Mouse (Mus musculus) ES-Bruce4 (cell line): ENCODE results near the gene Pex11b. TPM values are rescaled to one million over a fixed set of nuclear protein-coding genes. Genes with fewer than 3 reads are reported as not detected.
"Not testable (repeated sequence)": the region's sequence is repeated elsewhere in the genome, so short reads cannot be mapped to it uniquely, and the experiment has no call there.

Experiments used
- H3K27ac ChIP-seq: 2 replicates; pipeline ENCODE4 v1.5.1; 2012; ENCODE audit warnings: low read length, inconsistent platforms; ENCODE audit not compliant: insufficient read depth
- H3K27me3 ChIP-seq: 2 replicates; pipeline ENCODE4 v1.6.1; 2012; ENCODE audit warnings: mild to moderate bottlenecking, low read length, inconsistent platforms; ENCODE audit not compliant: control insufficient read depth, poor library complexity, insufficient read depth, severe bottlenecking
- H3K36me3 ChIP-seq: 2 replicates; pipeline ENCODE4 v1.6.1; 2012; ENCODE audit warnings: inconsistent platforms, mild to moderate bottlenecking, low read length, moderate library complexity; ENCODE audit not compliant: control insufficient read depth, poor library complexity, insufficient read depth, severe bottlenecking
- H3K4me1 ChIP-seq: one replicate; pipeline ENCODE4 v1.8.1; 2011; ENCODE audit warnings: low read length; ENCODE audit not compliant: control insufficient read depth, insufficient read depth
- H3K4me3 ChIP-seq: 2 replicates; pipeline ENCODE4 v1.5.1; 2011; ENCODE audit warnings: low read depth, mild to moderate bottlenecking, low read length
- H3K9ac ChIP-seq: 2 replicates; pipeline ENCODE4 v1.6.1; 2012; ENCODE audit warnings: low read depth, mild to moderate bottlenecking, inconsistent platforms; ENCODE audit not compliant: poor library complexity, severe bottlenecking
- H3K9me3 ChIP-seq: replicated peaks from 2 replicates; pipeline ENCODE4 v1.6.1; 2012; ENCODE audit warnings: mild to moderate bottlenecking, low read length, inconsistent platforms; ENCODE audit not compliant: control insufficient read depth, poor library complexity, insufficient read depth, severe bottlenecking
- CTCF ChIP-seq: IDR thresholded peaks from one replicate; pipeline ENCODE4 v1.8.1; 2011; ENCODE audit warnings: low read depth, low read length
- EP300 ChIP-seq: IDR thresholded peaks from 2 replicates; pipeline ENCODE4 v1.6.1; 2011; ENCODE audit warnings: low read depth, low read length; ENCODE audit not compliant: insufficient read depth
- POLR2A ChIP-seq: IDR thresholded peaks from one replicate; pipeline ENCODE4 v1.8.1; 2011; ENCODE audit warnings: low read length; ENCODE audit not compliant: insufficient read depth
- polyA plus RNA-seq: library from polyadenylated mRNA; stranded (reverse); fragments of >200 nt; gene quantifications from 2 replicates; pipeline ENCODE4 v1.2.4, GENCODE M21; 2011; ENCODE audit warnings: low read depth; ENCODE audit not compliant: missing spikeins, insufficient read depth, insufficient read length

Pex11b gene
- polyA plus RNA-seq, 1 experiment: 22.3 TPM

- Histone ChIP-seq H3K9ac (peak overlapping the region; percentile 34), H3K27me3 (no peaks in the 10 kb centered on the region), H3K27ac (peak overlapping the region; percentile 35), H3K4me1 (no peaks in the 10 kb centered on the region), H3K9me3 (no peaks in the 10 kb centered on the region), H3K36me3 (no peaks in the 10 kb centered on the region), H3K4me3 (peak overlapping the region; percentile 18; the same call in 1 of the 2 replicates)
- TF ChIP-seq CTCF (no peak), EP300 (no peak), POLR2A (no peak)
Measured at GRCm38 (mm10) chr3:96662731-96663316, 27.6 kb downstream of the Pex11b start.

GRCm38 (mm10) chr3:96663432-96664239 is 28.5 kb downstream of the Pex11b start:
- Histone ChIP-seq H3K4me3 (peak overlapping the region; percentile 54), H3K4me1 (no peaks in the 10 kb centered on the region), H3K27ac (peak overlapping the region; percentile 73), H3K9me3 (no peaks in the 10 kb centered on the region), H3K36me3 (no peaks in the 10 kb centered on the region), H3K9ac (peak overlapping the region; percentile 34), H3K27me3 (no peaks in the 10 kb centered on the region)
- TF ChIP-seq EP300 (peak; percentile 85), CTCF (peak; percentile 54), POLR2A (no peak)

- not testable (repeated sequence) for H3K27me3 ChIP-seq, H3K4me3 ChIP-seq, H3K27ac ChIP-seq, H3K9ac ChIP-seq, H3K9me3 ChIP-seq, H3K4me1 ChIP-seq, H3K36me3 ChIP-seq
Measured at GRCm38 (mm10) chr3:96665732-96666363, 30.7 kb downstream of the Pex11b start.

- Histone ChIP-seq H3K36me3 (no peaks in the 10 kb centered on the region), H3K9me3 (no peaks in the 10 kb centered on the region), H3K9ac (no peak overlapping the region), H3K4me1 (no peaks in the 10 kb centered on the region), H3K27me3 (no peaks in the 10 kb centered on the region), H3K4me3 (no peak overlapping the region), H3K27ac (no peak overlapping the region)
- no peak for TF ChIP-seq POLR2A
- TF ChIP-seq CTCF: no peak
- TF ChIP-seq EP300: no peak
Measured at GRCm38 (mm10) chr3:96666916-96667315, 31.7 kb downstream of the Pex11b start.

GRCm38 (mm10) chr3:96667316-96667715 is 32.1 kb downstream of the Pex11b start:
- Histone ChIP-seq H3K4me1 (peaks cover 2% of the 10 kb centered on the region), H3K36me3 (no peaks in the 10 kb centered on the region), H3K27ac (no peak overlapping the region), H3K9ac (no peak overlapping the region), H3K4me3 (no peak overlapping the region), H3K27me3 (no peaks in the 10 kb centered on the region), H3K9me3 (no peaks in the 10 kb centered on the region)
- no peak for TF ChIP-seq EP300
- peak; percentile 50 for TF ChIP-seq CTCF

- Histone ChIP-seq H3K27ac (no peak overlapping the region), H3K9me3 (no peaks in the 10 kb centered on the region), H3K27me3 (no peaks in the 10 kb centered on the region), H3K4me1 (peaks cover 9% of the 10 kb centered on the region), H3K36me3 (no peaks in the 10 kb centered on the region), H3K9ac (no peak overlapping the region), H3K4me3 (no peak overlapping the region)
- no peak for TF ChIP-seq CTCF
- TF ChIP-seq EP300: no peak
- no peak for TF ChIP-seq POLR2A
Measured at GRCm38 (mm10) chr3:96668424-96669067, 33.4 kb downstream of the Pex11b start.
